Mouse (Mus musculus) B cell, adult 2 months (primary cell): Measurements from ENCODE around the gene Taar5.
A peak's percentile ranks its signal among the peaks of the same experiment; 100 is the strongest.

Source experiments
- DNase-seq, 2 experiments: peaks; one replicate each; pipeline ENCODE4 v3.0.0; 2022

Gene Taar5

GRCm38 (mm10) chr10:23970656-23971165 is at the start of gene Taar5:
Gene Taar5, plus strand, starts transcription at chr10:23970706.
- no peak for DNase-seq

GRCm38 (mm10) chr10:23922468-23922867 is 48.0 kb upstream of the Taar5 start:
- no peak for DNase-seq

GRCm38 (mm10) chr10:23923941-23924340 is 46.6 kb upstream of the Taar5 start:
- DNase-seq = no peak

- DNase-seq = no peak
Measured at GRCm38 (mm10) chr10:23937613-23938012, 32.9 kb upstream of the Taar5 start.

GRCm38 (mm10) chr10:23938312-23938711 is 32.2 kb upstream of the Taar5 start, which contains the start of gene Taar2:
Gene Taar2, plus strand, starts transcription at chr10:23938572.
- no peak for DNase-seq

GRCm38 (mm10) chr10:23942465-23942864 is 28.0 kb upstream of the Taar5 start:
- peak; percentile 15 to 24 for DNase-seq

GRCm38 (mm10) chr10:23948026-23948425 is 22.5 kb upstream of the Taar5 start:
- DNase-seq = no peak

GRCm38 (mm10) chr10:23949508-23950005 is 20.9 kb upstream of the Taar5 start, which contains the start of gene Taar3:
Gene Taar3, plus strand, starts transcription at chr10:23949558.
- no peak for DNase-seq

- no peak for DNase-seq
Measured at GRCm38 (mm10) chr10:23951714-23952113, 18.8 kb upstream of the Taar5 start.

GRCm38 (mm10) chr10:23959071-23959470 is 11.4 kb upstream of the Taar5 start:
- no peak for DNase-seq

GRCm38 (mm10) chr10:23960444-23960915 is 10.0 kb upstream of the Taar5 start, which contains the start of gene Taar4:
Gene Taar4, plus strand, starts transcription at chr10:23960494.
- no peak for DNase-seq

- no peak for DNase-seq
Measured at GRCm38 (mm10) chr10:23963444-23963843, 7.1 kb upstream of the Taar5 start.

GRCm38 (mm10) chr10:23964921-23965610 is 5.4 kb upstream of the Taar5 start:
- no peak for DNase-seq

GRCm38 (mm10) chr10:23971256-23971655 is 750 bp downstream of the Taar5 start:
- no peak for DNase-seq

GRCm38 (mm10) chr10:23977958-23978357 is 7.5 kb downstream of the Taar5 start:
- DNase-seq = no peak

- DNase-seq = peak; percentile 41 to 42
Measured at GRCm38 (mm10) chr10:23978901-23979705, 8.6 kb downstream of the Taar5 start.

GRCm38 (mm10) chr10:23985546-23985945 is 15.0 kb downstream of the Taar5 start, which contains the start of gene Taar6:
Gene Taar6, minus strand, starts transcription at chr10:23985646.
- no peak for DNase-seq

- no peak for DNase-seq
Measured at GRCm38 (mm10) chr10:23986419-23986818, 15.9 kb downstream of the Taar5 start.

- DNase-seq = no peak
Measured at GRCm38 (mm10) chr10:23993381-23993780, 22.9 kb downstream of the Taar5 start, which contains the start of gene Taar7a. Gene Taar7a, minus strand, starts transcription at chr10:23993481.

GRCm38 (mm10) chr10:23999639-24000038 is 29.1 kb downstream of the Taar5 start, which contains the start of gene Taar7b:
Gene Taar7b, plus strand, starts transcription at chr10:23999939.
- no peak for DNase-seq

GRCm38 (mm10) chr10:24006442-24006841 is 35.9 kb downstream of the Taar5 start:
- DNase-seq = no peak

GRCm38 (mm10) chr10:24007034-24007433 is 36.5 kb downstream of the Taar5 start:
- DNase-seq = no peak

GRCm38 (mm10) chr10:24008143-24008542 is 37.6 kb downstream of the Taar5 start:
- DNase-seq = no peak
